Mouse (Mus musculus): Measurements from ENCODE around the gene BC005537.

DNA sequence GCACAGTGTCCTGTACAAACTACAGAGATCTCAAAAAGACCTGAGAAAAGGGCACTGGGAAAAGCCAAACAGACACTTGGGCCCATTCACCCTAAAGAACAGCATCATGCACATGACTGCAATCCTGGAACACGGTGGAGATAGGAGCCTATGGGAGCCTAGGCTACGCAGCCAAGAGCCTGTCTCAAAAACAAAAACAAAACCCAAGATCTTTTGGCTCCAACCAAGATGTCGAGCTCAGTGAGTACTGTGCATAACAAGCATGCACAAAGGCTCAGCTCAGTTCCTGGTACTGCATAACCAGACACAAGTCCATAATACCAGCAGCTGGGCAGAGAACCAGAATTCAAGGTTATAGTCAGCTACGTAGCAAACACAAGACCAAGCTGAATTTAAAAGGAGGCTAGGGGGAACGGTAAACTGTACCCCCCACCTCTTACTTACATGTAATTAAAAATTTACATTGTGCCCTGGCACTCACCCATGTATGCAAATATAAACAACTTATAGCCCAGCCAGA lies 41.0 kb upstream of the BC005537 start:
- TF ChIP-seq POLR2A (IDR thresholded peaks at IDR 0.05; ENCODE audit: low read depth, low read length) (no peak), CTCF (IDR thresholded peaks at IDR 0.05; ENCODE audit: extremely low read depth, insufficient read length, insufficient replicate concordance, low read depth, low read length) (no peak)
